ENCODE assay signal across 12 mouse cellular contexts in the genomic region with DNA sequence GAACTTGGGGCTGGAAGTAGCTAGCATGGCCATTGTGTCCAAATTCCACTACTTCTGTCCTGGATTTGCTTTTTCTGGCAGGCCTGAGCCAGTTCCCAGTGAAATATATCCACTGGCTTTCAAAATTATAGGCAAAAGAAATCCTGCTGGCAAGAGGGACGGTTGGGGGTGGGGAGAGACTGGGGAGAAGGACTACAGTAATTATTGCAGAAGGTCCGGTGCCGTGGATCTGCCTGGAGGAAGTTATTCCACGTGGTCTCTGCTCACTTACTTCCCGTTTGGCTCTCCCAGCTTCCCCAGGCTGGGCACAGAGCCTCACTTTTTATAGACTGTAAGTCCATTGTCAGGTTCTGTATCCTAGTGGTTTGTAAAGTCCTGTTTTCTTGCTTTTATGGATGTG.
DNase-seq lines count a peak whose midpoint lies in the region; ATAC-seq and TF ChIP-seq lines count a peak whose summit lies in the region.
"Had no signal": no experiment of that assay in that cellular context is flagged by ENCODE, and none has a peak within 500 bp of the region (broad histone marks: within the 10 kb centered on the region; RNA-seq: fewer than 3 reads in every experiment).

No protein-coding gene starts in this region.

- H3K9me3 ChIP-seq in lung, postnatal 0 days (ENCODE audit: low read length), result no peaks in the 10 kb centered on the region
- H3K9me3 ChIP-seq in forebrain, embryonic 14.5 days (replicated peaks; ENCODE audit: control insufficient read depth, low read length), result no peaks in the 10 kb centered on the region
- no peaks in the 10 kb centered on the region for H3K9me3 ChIP-seq in midbrain, embryonic 15.5 days
- H3K9me3 ChIP-seq: hindbrain, embryonic 15.5 days; liver, embryonic 15.5 days; stomach, embryonic 15.5 days had no signal

- TF ChIP-seq CTCF in lung, postnatal 0 days (IDR thresholded peaks at IDR 0.05), result no peak

- peaks cover 6% of the 10 kb centered on the region; the same call in 1 of the 2 replicates for H3K4me1 ChIP-seq in lung, postnatal 0 days (ENCODE audit: insufficient read depth, low read depth, low read length)
- H3K4me1 ChIP-seq in forebrain, embryonic 14.5 days (ENCODE audit: control insufficient read depth, insufficient read depth, low read length), result peaks cover 20% of the 10 kb centered on the region
- peaks cover 2% of the 10 kb centered on the region; the same call in 1 of the 2 replicates for H3K4me1 ChIP-seq in midbrain, embryonic 15.5 days
- H3K4me1 ChIP-seq: liver, embryonic 15.5 days; stomach, embryonic 15.5 days had no signal

- DNase-seq in urinary bladder, postnatal 10 days (ENCODE audit: low spot score), result peak; percentile 35
- DNase-seq in urinary bladder, adult 2 months (ENCODE audit: low spot score), result no peak
- DNase-seq in kidney, adult 11 months, result peak; percentile 78
- DNase-seq in lung, postnatal 0 days (ENCODE audit: low spot score), result peak; percentile 53
- no peak for DNase-seq in forebrain, embryonic 14.5 days (ENCODE audit: low spot score)
- no peak for DNase-seq in Muller cell, postnatal 12 days (ENCODE audit: inconsistent ontology term)
- DNase-seq in embryo, embryonic 10 days (ENCODE audit: low spot score), result no peak

- H3K27ac ChIP-seq in lung, postnatal 0 days (ENCODE audit: low read length), result no peak overlapping the region
- H3K27ac ChIP-seq in forebrain, embryonic 14.5 days (ENCODE audit: low read depth, low read length), result no peak overlapping the region
- no peak overlapping the region for H3K27ac ChIP-seq in midbrain, embryonic 15.5 days
- H3K27ac ChIP-seq: hindbrain, embryonic 15.5 days; liver, embryonic 15.5 days; stomach, embryonic 15.5 days had no signal

- no peak for TF ChIP-seq EP300 in lung, postnatal 0 days (IDR thresholded peaks at IDR 0.05)

- no peak overlapping the region for H3K9ac ChIP-seq in lung, postnatal 0 days (replicated peaks; ENCODE audit: low read depth)
- H3K9ac ChIP-seq in forebrain, embryonic 14.5 days (ENCODE audit: low read length), result no peak overlapping the region
- H3K9ac ChIP-seq in midbrain, embryonic 15.5 days, result no peak overlapping the region
- H3K9ac ChIP-seq: hindbrain, embryonic 15.5 days; liver, embryonic 15.5 days; stomach, embryonic 15.5 days had no signal

- no peak overlapping the region for H3K4me2 ChIP-seq in lung, postnatal 0 days (replicated peaks; ENCODE audit: low read depth, low read length)
- no peak overlapping the region for H3K4me2 ChIP-seq in forebrain, embryonic 14.5 days (ENCODE audit: low read length)
- H3K4me2 ChIP-seq in midbrain, embryonic 15.5 days, result no peak overlapping the region
- H3K4me2 ChIP-seq: hindbrain, embryonic 15.5 days; liver, embryonic 15.5 days; stomach, embryonic 15.5 days had no signal

- no peaks in the 10 kb centered on the region for H3K27me3 ChIP-seq in lung, postnatal 0 days (replicated peaks; ENCODE audit: insufficient read depth, low read length)
- no peaks in the 10 kb centered on the region for H3K27me3 ChIP-seq in forebrain, embryonic 14.5 days (replicated peaks; ENCODE audit: control insufficient read depth, insufficient read depth, low read length)
- H3K27me3 ChIP-seq in midbrain, embryonic 15.5 days (replicated peaks), result 0 out of 2 replicates have a peak, but pooled peaks cover 4% of the 10 kb centered on the region
- H3K27me3 ChIP-seq: liver, embryonic 15.5 days; stomach, embryonic 15.5 days had no signal

- H3K4me3 ChIP-seq in lung, postnatal 0 days (ENCODE audit: low read depth, low read length), result no peak overlapping the region
- no peak overlapping the region for H3K4me3 ChIP-seq in forebrain, embryonic 14.5 days (ENCODE audit: low read depth, low read length)
- H3K4me3 ChIP-seq in midbrain, embryonic 15.5 days, result no peak overlapping the region
- H3K4me3 ChIP-seq: hindbrain, embryonic 15.5 days; liver, embryonic 15.5 days; stomach, embryonic 15.5 days had no signal

- H3K36me3 ChIP-seq in lung, postnatal 0 days (ENCODE audit: insufficient read depth, low read length), result no peaks in the 10 kb centered on the region
- H3K36me3 ChIP-seq in forebrain, embryonic 14.5 days (ENCODE audit: control insufficient read depth, insufficient read depth, low read length), result no peaks in the 10 kb centered on the region
- H3K36me3 ChIP-seq in midbrain, embryonic 15.5 days (replicated peaks), result no peaks in the 10 kb centered on the region
- H3K36me3 ChIP-seq: G1E; hindbrain, embryonic 15.5 days; liver, embryonic 15.5 days; stomach, embryonic 15.5 days had no signal

- peak; percentile 48; the same call in 1 of the 2 replicates for ATAC-seq in lung, postnatal 0 days
- no peak for ATAC-seq in forebrain, embryonic 14.5 days
- ATAC-seq in midbrain, embryonic 15.5 days (replicated peaks), result no peak

- WGBS in lung, postnatal 0 days, result 47% methylated on average over 5 of the region's 5 CpGs
- WGBS in forebrain, embryonic 14.5 days, result 80% methylated on average over 5 of the region's 5 CpGs
- 73% methylated on average over 5 of the region's 5 CpGs for WGBS in midbrain, embryonic 15.5 days

Comparison
In these comparisons a context has a peak if more than half of its experiments do, and no peak if none do; other contexts are left out.
1. DNase-seq: peak in urinary bladder, postnatal 10 days (single experiment), kidney, adult 11 months (single experiment) and lung, postnatal 0 days (single experiment); none in urinary bladder, adult 2 months (single experiment), forebrain, embryonic 14.5 days (single experiment), Muller cell, postnatal 12 days (single experiment) and embryo, embryonic 10 days (single experiment).